Mouse (Mus musculus) liver, embryonic 15.5 days (tissue): ENCODE data around the gene Gp5. TPM values are rescaled to one million over a fixed set of nuclear protein-coding genes. Genes with fewer than 3 reads are reported as not detected.
"Not testable (repeated sequence)": the region's sequence is repeated elsewhere in the genome, so short reads cannot be mapped to it uniquely, and the experiment has no call there.

Experiments
- ATAC-seq: fragments of 200-750 bp; cut with Nextera tagmentation; 2 replicates; pipeline ENCODE4 v1.8.0; 2017; ENCODE audit warnings: moderate number of reproducible peaks, mild to moderate bottlenecking, moderate library complexity; ENCODE audit not compliant: insufficient read depth
- H3K27ac ChIP-seq: fragments of 300-500 bp; sonication (generic); replicated peaks from 2 replicates; pipeline ENCODE4 v1.5.1; 2015; ENCODE audit warnings: mild to moderate bottlenecking, inconsistent platforms
- H3K27me3 ChIP-seq: fragments of 300-500 bp; sonication (generic); 2 replicates; pipeline ENCODE4 v1.6.1; 2015; ENCODE audit warnings: mild to moderate bottlenecking, inconsistent platforms
- H3K36me3 ChIP-seq: fragments of 300-500 bp; sonication (generic); replicated peaks from 2 replicates; pipeline ENCODE4 v1.6.1; 2015; ENCODE audit warnings: moderate library complexity, mild to moderate bottlenecking, inconsistent platforms
- H3K4me1 ChIP-seq: fragments of 300-500 bp; sonication (generic); replicated peaks from 2 replicates; pipeline ENCODE4 v1.6.1; 2015; ENCODE audit warnings: inconsistent platforms
- H3K4me2 ChIP-seq: fragments of 300-500 bp; sonication (generic); 2 replicates; pipeline ENCODE4 v1.6.1; 2015; ENCODE audit warnings: moderate library complexity, mild to moderate bottlenecking, inconsistent platforms
- H3K4me3 ChIP-seq: fragments of 300-500 bp; sonication (generic); replicated peaks from 2 replicates; pipeline ENCODE4 v1.5.1; 2015; ENCODE audit warnings: mild to moderate bottlenecking, inconsistent platforms
- H3K9ac ChIP-seq: fragments of 300-500 bp; sonication (generic); 2 replicates; pipeline ENCODE4 v1.6.1; 2015; ENCODE audit warnings: moderate library complexity, mild to moderate bottlenecking, inconsistent platforms
- H3K9me3 ChIP-seq: fragments of 300-500 bp; sonication (generic); replicated peaks from 2 replicates; pipeline ENCODE4 v1.6.1; 2016; ENCODE audit warnings: inconsistent platforms
- WGBS: fragments of 180-500 bp; shearing (Covaris S2); methylation state at CpG from one replicate; pipeline ENCODE4 v1.1.7; 2015; ENCODE audit warnings: mixed read lengths; ENCODE audit not compliant: insufficient replicate concordance; 5-methylcytosine and 5-hydroxymethylcytosine counted together
- polyA plus RNA-seq: library from polyadenylated mRNA; unstranded; fragments of >200 nt; fragmentation: Nextera tagmentation; extraction: Ambion mirVana; gene quantifications from 2 replicates; pipeline ENCODE4 v1.2.1, GENCODE M21; 2015

Gp5 gene
- polyA plus RNA-seq: 11.8 and 13.2 TPM in 2 replicates

GRCm38 (mm10) chr16:30310647-30311046 is at the start of gene Gp5:
Gene Gp5, minus strand, starts transcription at chr16:30310779.
- no peaks in the 10 kb centered on the region for H3K9me3 ChIP-seq
- peak within 1 kb of the TSS; percentile 92 for H3K4me2 ChIP-seq
- ATAC-seq: peak; percentile 64
- peaks cover 48% of the 10 kb centered on the region for H3K27me3 ChIP-seq
- H3K36me3 ChIP-seq: peaks cover 11% of the 10 kb centered on the region
- no peak within 1 kb of the TSS for H3K27ac ChIP-seq
- no peak within 1 kb of the TSS for H3K9ac ChIP-seq
- peak within 1 kb of the TSS; percentile 59 for H3K4me3 ChIP-seq
- H3K4me1 ChIP-seq: peaks cover 31% of the 10 kb centered on the region

GRCm38 (mm10) chr16:30353489-30353888 is 42.9 kb upstream of the Gp5 start:
- not testable (repeated sequence) for H3K4me1 ChIP-seq, H3K9ac ChIP-seq, H3K27ac ChIP-seq, ATAC-seq, H3K27me3 ChIP-seq, H3K4me3 ChIP-seq, H3K9me3 ChIP-seq, H3K4me2 ChIP-seq
- peaks cover 55% of the 10 kb centered on the region for H3K36me3 ChIP-seq
- 87% methylated on average over 11 of the region's 11 CpGs for WGBS

GRCm38 (mm10) chr16:30314236-30314635 is 3.7 kb upstream of the Gp5 start:
- H3K36me3 ChIP-seq: peaks cover 41% of the 10 kb centered on the region
- peaks cover 19% of the 10 kb centered on the region for H3K4me1 ChIP-seq
- no peaks in the 10 kb centered on the region for H3K9me3 ChIP-seq
- H3K27me3 ChIP-seq: peaks cover 18% of the 10 kb centered on the region
- ATAC-seq: no peak
- H3K4me2 ChIP-seq: no peak overlapping the region
- H3K4me3 ChIP-seq: no peak overlapping the region
- H3K27ac ChIP-seq: no peak overlapping the region
- no peak overlapping the region for H3K9ac ChIP-seq

- H3K9ac ChIP-seq: no peak overlapping the region
Observed at GRCm38 (mm10) chr16:30310171-30310515, 436 bp downstream of the Gp5 start.

GRCm38 (mm10) chr16:30309395-30310170 is 996 bp downstream of the Gp5 start:
- Histone ChIP-seq H3K36me3 (peaks cover 3% of the 10 kb centered on the region; the same call in 1 of the 2 replicates), H3K4me2 (peak overlapping the region; percentile 92), H3K4me3 (peak overlapping the region; percentile 59), H3K4me1 (peaks cover 31% of the 10 kb centered on the region), H3K9me3 (no peaks in the 10 kb centered on the region), H3K9ac (peak overlapping the region; percentile 32; the same call in 1 of the 2 replicates), H3K27ac (no peak overlapping the region), H3K27me3 (peaks cover 49% of the 10 kb centered on the region)
- WGBS: 2% methylated on average over 34 of the region's 34 CpGs
- no peak for ATAC-seq

More at GRCm38 (mm10) chr16:30310171-30310515, 436 bp downstream of the Gp5 start:
- ATAC-seq: no peak
- Histone ChIP-seq H3K4me3 (0 out of 2 replicates have a peak overlapping the region, but pooled peaks have one; percentile 1), H3K4me2 (peak overlapping the region; percentile 92), H3K36me3 (peaks cover 8% of the 10 kb centered on the region; the same call in 1 of the 2 replicates), H3K27me3 (peaks cover 48% of the 10 kb centered on the region), H3K4me1 (peaks cover 31% of the 10 kb centered on the region), H3K9me3 (no peaks in the 10 kb centered on the region), H3K27ac (no peak overlapping the region)
- WGBS: 20% methylated on average over 8 of the region's 8 CpGs

GRCm38 (mm10) chr16:30308616-30309394 is 1.8 kb downstream of the Gp5 start:
- no peak overlapping the region for H3K27ac ChIP-seq
- WGBS: under 1% methylated on average over 72 of the region's 72 CpGs
- H3K4me1 ChIP-seq: peaks cover 31% of the 10 kb centered on the region
- peak overlapping the region; percentile 59 for H3K4me3 ChIP-seq
- H3K9ac ChIP-seq: peak overlapping the region; percentile 32; the same call in 1 of the 2 replicates
- ATAC-seq: peak; percentile 36; the same call in 1 of the 2 replicates
- peak overlapping the region; percentile 92 for H3K4me2 ChIP-seq
- H3K9me3 ChIP-seq: no peaks in the 10 kb centered on the region
- H3K36me3 ChIP-seq: no peaks in the 10 kb centered on the region
- H3K27me3 ChIP-seq: peaks cover 55% of the 10 kb centered on the region

- Histone ChIP-seq H3K4me3 (peak overlapping the region; percentile 59), H3K9ac (peak overlapping the region; percentile 32; the same call in 1 of the 2 replicates), H3K4me1 (peaks cover 31% of the 10 kb centered on the region), H3K27ac (no peak overlapping the region), H3K4me2 (peak overlapping the region; percentile 92), H3K36me3 (no peaks in the 10 kb centered on the region), H3K9me3 (no peaks in the 10 kb centered on the region), H3K27me3 (peaks cover 55% of the 10 kb centered on the region)
- WGBS: 22% methylated on average over 29 of the region's 29 CpGs
- ATAC-seq: no peak; the same call in 1 of the 2 replicates
Observed at GRCm38 (mm10) chr16:30307961-30308615, 2.5 kb downstream of the Gp5 start.

- ATAC-seq: no peak
- no peaks in the 10 kb centered on the region for H3K36me3 ChIP-seq
- no peak overlapping the region for H3K9ac ChIP-seq
- WGBS: 49% methylated on average over 12 of the region's 12 CpGs
- H3K4me2 ChIP-seq: no peak overlapping the region
- H3K4me1 ChIP-seq: peaks cover 31% of the 10 kb centered on the region
- H3K27me3 ChIP-seq: peaks cover 55% of the 10 kb centered on the region
- H3K4me3 ChIP-seq: no peak overlapping the region
- no peaks in the 10 kb centered on the region for H3K9me3 ChIP-seq
- H3K27ac ChIP-seq: no peak overlapping the region
Observed at GRCm38 (mm10) chr16:30307306-30307705, 3.3 kb downstream of the Gp5 start.

- H3K9me3 ChIP-seq: no peaks in the 10 kb centered on the region
- H3K36me3 ChIP-seq: no peaks in the 10 kb centered on the region
- ATAC-seq: no peak
- H3K27ac ChIP-seq: no peak overlapping the region
- 66% methylated on average over 4 of the region's 4 CpGs for WGBS
- peaks cover 29% of the 10 kb centered on the region for H3K4me1 ChIP-seq
- H3K9ac ChIP-seq: no peak overlapping the region
- H3K4me2 ChIP-seq: no peak overlapping the region
- no peak overlapping the region for H3K4me3 ChIP-seq
- H3K27me3 ChIP-seq: peaks cover 61% of the 10 kb centered on the region
Observed at GRCm38 (mm10) chr16:30306102-30306501, 4.5 kb downstream of the Gp5 start.

GRCm38 (mm10) chr16:30304236-30304635 is 6.3 kb downstream of the Gp5 start:
- no peak for ATAC-seq
- no peak overlapping the region for H3K9ac ChIP-seq
- H3K27me3 ChIP-seq: peaks cover 46% of the 10 kb centered on the region
- no peak overlapping the region for H3K4me2 ChIP-seq
- no peak overlapping the region for H3K4me3 ChIP-seq
- WGBS: 50% methylated on average over 5 of the region's 5 CpGs
- H3K36me3 ChIP-seq: no peaks in the 10 kb centered on the region
- no peak overlapping the region for H3K27ac ChIP-seq
- H3K9me3 ChIP-seq: no peaks in the 10 kb centered on the region
- peaks cover 12% of the 10 kb centered on the region for H3K4me1 ChIP-seq

- Histone ChIP-seq H3K4me2 (no peak overlapping the region), H3K4me1 (peaks cover 4% of the 10 kb centered on the region), H3K36me3 (no peaks in the 10 kb centered on the region), H3K9ac (no peak overlapping the region), H3K27me3 (peaks cover 38% of the 10 kb centered on the region), H3K4me3 (no peak overlapping the region), H3K27ac (no peak overlapping the region), H3K9me3 (no peaks in the 10 kb centered on the region)
- WGBS: 67% methylated on average over 2 of the region's 2 CpGs
- ATAC-seq: no peak
Observed at GRCm38 (mm10) chr16:30303411-30303810, 7.2 kb downstream of the Gp5 start.
